Mouse (Mus musculus): Measurements from ENCODE around the gene Il20rb. TPM values are rescaled to one million over a fixed set of nuclear protein-coding genes. Genes with fewer than 3 reads are reported as not detected.

Gene Il20rb
- total RNA-seq (2021): 1 to 10 TPM; 1.3 to 1.5 TPM
- long read RNA-seq, experiment 1, partial matches to known transcripts: 0 of 1 reads
- long read RNA-seq, experiment 1, other reads (novel, unspliced or antisense): 0 of 1 reads
- long read RNA-seq, experiment 2, partial matches to known transcripts: 0 of 2 reads
- long read RNA-seq, experiment 2, other reads (novel, unspliced or antisense): 2 of 2 reads

GRCm38 (mm10) chr9:100486431-100486830 lies at the start of gene Il20rb:
Gene Il20rb, minus strand, starts transcription at chr9:100486788.
- DNase-seq (ENCODE audit: low spot score in 2 of 2): no peak

- peak in 1 of 2 experiments; percentile 22 for DNase-seq (ENCODE audit: low spot score in 2 of 2)
Measured at GRCm38 (mm10) chr9:100535618-100536262, 49.2 kb upstream of the Il20rb start.

GRCm38 (mm10) chr9:100534686-100535085 lies 48.1 kb upstream of the Il20rb start:
- no peak for DNase-seq (ENCODE audit: low spot score in 2 of 2)

GRCm38 (mm10) chr9:100532847-100533505 lies 46.4 kb upstream of the Il20rb start:
- no peak for DNase-seq (ENCODE audit: low spot score in 2 of 2)

- DNase-seq (ENCODE audit: low spot score in 2 of 2): no peak
Measured at GRCm38 (mm10) chr9:100531296-100531695, 44.7 kb upstream of the Il20rb start.

GRCm38 (mm10) chr9:100525225-100525624 lies 38.6 kb upstream of the Il20rb start:
- DNase-seq (ENCODE audit: low spot score in 2 of 2): no peak

- DNase-seq (ENCODE audit: low spot score in 2 of 2): no peak
Measured at GRCm38 (mm10) chr9:100522029-100522428, 35.4 kb upstream of the Il20rb start.

GRCm38 (mm10) chr9:100520586-100520985 lies 34.0 kb upstream of the Il20rb start:
- peak in 1 of 2 experiments; percentile 44 for DNase-seq (ENCODE audit: low spot score in 2 of 2)

GRCm38 (mm10) chr9:100520012-100520411 lies 33.4 kb upstream of the Il20rb start:
- no peak for DNase-seq (ENCODE audit: low spot score in 2 of 2)

GRCm38 (mm10) chr9:100507581-100507980 lies 21.0 kb upstream of the Il20rb start:
- no peak for DNase-seq (ENCODE audit: low spot score in 2 of 2)

- DNase-seq (ENCODE audit: low spot score in 2 of 2): no peak
Measured at GRCm38 (mm10) chr9:100506652-100507051, 20.1 kb upstream of the Il20rb start.

GRCm38 (mm10) chr9:100505498-100505897 lies 18.9 kb upstream of the Il20rb start:
- no peak for DNase-seq (ENCODE audit: low spot score in 2 of 2)

- DNase-seq (ENCODE audit: low spot score in 2 of 2): no peak
Measured at GRCm38 (mm10) chr9:100493611-100494261, 7.1 kb upstream of the Il20rb start.

GRCm38 (mm10) chr9:100491424-100491823 lies 4.8 kb upstream of the Il20rb start:
- no peak for DNase-seq (ENCODE audit: low spot score in 2 of 2)

GRCm38 (mm10) chr9:100488969-100489368 lies 2.4 kb upstream of the Il20rb start:
- DNase-seq (ENCODE audit: low spot score in 2 of 2): no peak

- DNase-seq (ENCODE audit: low spot score in 2 of 2): no peak
Measured at GRCm38 (mm10) chr9:100488056-100488713, 1.6 kb upstream of the Il20rb start.

- no peak for DNase-seq (ENCODE audit: low spot score in 2 of 2)
Measured at GRCm38 (mm10) chr9:100483318-100483717, 3.3 kb downstream of the Il20rb start.

- DNase-seq (ENCODE audit: low spot score in 2 of 2): no peak
Measured at GRCm38 (mm10) chr9:100481626-100482025, 5.0 kb downstream of the Il20rb start.

GRCm38 (mm10) chr9:100474056-100474455 lies 12.5 kb downstream of the Il20rb start:
- DNase-seq (ENCODE audit: low spot score in 2 of 2): no peak

GRCm38 (mm10) chr9:100473361-100473760 lies 13.2 kb downstream of the Il20rb start:
- DNase-seq (ENCODE audit: low spot score in 2 of 2): no peak

GRCm38 (mm10) chr9:100472931-100473330 lies 13.7 kb downstream of the Il20rb start:
- DNase-seq (ENCODE audit: low spot score in 2 of 2): no peak
